Mouse (Mus musculus): ENCODE measurements around the gene Wdpcp. TPM values are rescaled to one million over a fixed set of nuclear protein-coding genes. Genes with fewer than 3 reads are reported as not detected.

Wdpcp gene
- polyA plus RNA-seq, 1 experiment = 2.6 TPM

GRCm38 (mm10) chr11:21788831-21789230, 216.8 kb downstream of the Wdpcp start:
- no peaks in the 10 kb centered on the region for H3K79me2 ChIP-seq (ENCODE audit: control insufficient read depth, insufficient read depth)
- no peaks in the 10 kb centered on the region for H3K36me3 ChIP-seq (ENCODE audit: control insufficient read depth, insufficient read depth)
- no peaks in the 10 kb centered on the region for H3K27me3 ChIP-seq (ENCODE audit: control insufficient read depth, insufficient read depth, insufficient read length)
- no peak for TF ChIP-seq MYOG (IDR thresholded peaks at IDR 0.05; ENCODE audit: control insufficient read depth, extremely low read depth, insufficient read length)
- TF ChIP-seq CEBPB (IDR thresholded peaks at IDR 0.05; ENCODE audit: low read depth) = no peak
- TF ChIP-seq MYOD1 (IDR thresholded peaks at IDR 0.05; ENCODE audit: control insufficient read depth, insufficient read length, low read depth) = no peak
- no peak for TF ChIP-seq CTCF (IDR thresholded peaks at IDR 0.05; ENCODE audit: control insufficient read depth, insufficient read depth, insufficient read length)
- no peak for TF ChIP-seq MAX (IDR thresholded peaks at IDR 0.05)
- H3ac ChIP-seq (ENCODE audit: control insufficient read depth, insufficient read length, low read depth) = no peak overlapping the region
- H3K4me3 ChIP-seq (ENCODE audit: insufficient read depth, poor library complexity, severe bottlenecking) = no peak overlapping the region
- H3K79me3 ChIP-seq (ENCODE audit: low read depth) = no peaks in the 10 kb centered on the region

- Histone ChIP-seq H3K79me3 (ENCODE audit: low read depth) (no peaks in the 10 kb centered on the region), H3ac (ENCODE audit: control insufficient read depth, insufficient read length, low read depth) (no peak overlapping the region), H3K27me3 (ENCODE audit: control insufficient read depth, insufficient read depth, insufficient read length) (no peaks in the 10 kb centered on the region), H3K36me3 (ENCODE audit: control insufficient read depth, insufficient read depth) (no peaks in the 10 kb centered on the region), H3K79me2 (ENCODE audit: control insufficient read depth, insufficient read depth) (no peaks in the 10 kb centered on the region), H3K4me3 (ENCODE audit: insufficient read depth, poor library complexity, severe bottlenecking) (no peak overlapping the region)
- TF ChIP-seq USF1 (IDR thresholded peaks at IDR 0.05; ENCODE audit: low read depth) = no peak
- TF ChIP-seq MYOG (IDR thresholded peaks at IDR 0.05; ENCODE audit: control insufficient read depth, extremely low read depth, insufficient read length) = no peak
- no peak for TF ChIP-seq FOSL1 (IDR thresholded peaks at IDR 0.05; ENCODE audit: insufficient read depth, low read length, poor library complexity, severe bottlenecking)
Observed at GRCm38 (mm10) chr11:21824941-21825340, 252.9 kb downstream of the Wdpcp start.

- Histone ChIP-seq H3K27me3 (ENCODE audit: control insufficient read depth, insufficient read depth, insufficient read length) (no peaks in the 10 kb centered on the region), H3K79me2 (ENCODE audit: control insufficient read depth, insufficient read depth) (no peaks in the 10 kb centered on the region), H3K4me3 (ENCODE audit: insufficient read depth, poor library complexity, severe bottlenecking) (no peak overlapping the region), H3K79me3 (ENCODE audit: low read depth) (no peaks in the 10 kb centered on the region), H3ac (ENCODE audit: control insufficient read depth, insufficient read length, low read depth) (no peak overlapping the region), H3K36me3 (ENCODE audit: control insufficient read depth, insufficient read depth) (no peaks in the 10 kb centered on the region)
- no peak for TF ChIP-seq USF1 (IDR thresholded peaks at IDR 0.05; ENCODE audit: low read depth)
- TF ChIP-seq CTCF (IDR thresholded peaks at IDR 0.05; ENCODE audit: control insufficient read depth, insufficient read depth, insufficient read length) = no peak
- TF ChIP-seq FOSL1 (IDR thresholded peaks at IDR 0.05; ENCODE audit: insufficient read depth, low read length, poor library complexity, severe bottlenecking) = no peak
- TF ChIP-seq MAX (IDR thresholded peaks at IDR 0.05) = no peak
- TF ChIP-seq MYOG (IDR thresholded peaks at IDR 0.05; ENCODE audit: control insufficient read depth, extremely low read depth, insufficient read length) = no peak
- TF ChIP-seq MYOD1 (IDR thresholded peaks at IDR 0.05; ENCODE audit: control insufficient read depth, insufficient read length, low read depth) = no peak
- no peak for TF ChIP-seq CEBPB (IDR thresholded peaks at IDR 0.05; ENCODE audit: low read depth)
Observed at GRCm38 (mm10) chr11:21826521-21826920, 254.5 kb downstream of the Wdpcp start.

GRCm38 (mm10) chr11:21847040-21847439, 275.0 kb downstream of the Wdpcp start:
- Histone ChIP-seq H3K79me3 (ENCODE audit: low read depth) (no peaks in the 10 kb centered on the region), H3K4me3 (ENCODE audit: insufficient read depth, poor library complexity, severe bottlenecking) (no peak overlapping the region), H3K27me3 (ENCODE audit: control insufficient read depth, insufficient read depth, insufficient read length) (no peaks in the 10 kb centered on the region), H3K79me2 (ENCODE audit: control insufficient read depth, insufficient read depth) (no peaks in the 10 kb centered on the region), H3ac (ENCODE audit: control insufficient read depth, insufficient read length, low read depth) (no peak overlapping the region), H3K36me3 (ENCODE audit: control insufficient read depth, insufficient read depth) (no peaks in the 10 kb centered on the region)
- no peak for TF ChIP-seq MYOG (IDR thresholded peaks at IDR 0.05; ENCODE audit: control insufficient read depth, extremely low read depth, insufficient read length)
- no peak for TF ChIP-seq CTCF (IDR thresholded peaks at IDR 0.05; ENCODE audit: control insufficient read depth, insufficient read depth, insufficient read length)
- TF ChIP-seq FOSL1 (IDR thresholded peaks at IDR 0.05; ENCODE audit: insufficient read depth, low read length, poor library complexity, severe bottlenecking) = no peak
- TF ChIP-seq MAX (IDR thresholded peaks at IDR 0.05) = no peak
- TF ChIP-seq USF1 (IDR thresholded peaks at IDR 0.05; ENCODE audit: low read depth) = no peak
- no peak for TF ChIP-seq MYOD1 (IDR thresholded peaks at IDR 0.05; ENCODE audit: control insufficient read depth, insufficient read length, low read depth)
- TF ChIP-seq CEBPB (IDR thresholded peaks at IDR 0.05; ENCODE audit: low read depth) = no peak

DNA sequence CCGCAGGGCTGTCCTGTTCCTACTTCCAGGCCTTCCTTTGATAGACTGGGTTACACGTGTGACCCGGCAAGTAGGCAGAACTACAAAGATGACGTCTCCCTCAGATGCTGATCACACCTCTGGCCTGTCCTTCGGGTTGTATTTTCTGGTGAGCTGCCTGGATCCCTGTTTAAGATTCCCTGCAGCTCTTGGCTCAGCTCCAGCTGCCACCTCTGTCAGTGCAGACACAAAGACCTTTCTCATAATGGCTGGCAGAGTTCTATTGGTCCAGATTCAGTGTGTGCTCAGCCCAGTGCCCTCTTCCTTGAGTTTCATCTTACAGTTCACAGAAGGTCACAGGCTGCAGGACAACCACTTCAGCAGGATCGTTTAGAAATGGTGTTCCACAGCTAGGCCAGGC, 292.0 kb downstream of the Wdpcp start:
- Histone ChIP-seq H3K36me3 (ENCODE audit: control insufficient read depth, insufficient read depth) (no peaks in the 10 kb centered on the region), H3K27me3 (ENCODE audit: control insufficient read depth, insufficient read depth, insufficient read length) (no peaks in the 10 kb centered on the region), H3K4me3 (ENCODE audit: insufficient read depth, poor library complexity, severe bottlenecking) (no peak overlapping the region), H3ac (ENCODE audit: control insufficient read depth, insufficient read length, low read depth) (no peak overlapping the region), H3K79me3 (ENCODE audit: low read depth) (no peaks in the 10 kb centered on the region), H3K79me2 (ENCODE audit: control insufficient read depth, insufficient read depth) (no peaks in the 10 kb centered on the region)
- TF ChIP-seq MYOG (IDR thresholded peaks at IDR 0.05; ENCODE audit: control insufficient read depth, extremely low read depth, insufficient read length) = no peak

GRCm38 (mm10) chr11:21864516-21864915, 292.5 kb downstream of the Wdpcp start:
- Histone ChIP-seq H3K79me3 (ENCODE audit: low read depth) (no peaks in the 10 kb centered on the region), H3K4me3 (ENCODE audit: insufficient read depth, poor library complexity, severe bottlenecking) (no peak overlapping the region), H3K27me3 (ENCODE audit: control insufficient read depth, insufficient read depth, insufficient read length) (no peaks in the 10 kb centered on the region), H3ac (ENCODE audit: control insufficient read depth, insufficient read length, low read depth) (no peak overlapping the region), H3K79me2 (ENCODE audit: control insufficient read depth, insufficient read depth) (no peaks in the 10 kb centered on the region), H3K36me3 (ENCODE audit: control insufficient read depth, insufficient read depth) (no peaks in the 10 kb centered on the region)
- TF ChIP-seq MYOD1 (IDR thresholded peaks at IDR 0.05; ENCODE audit: control insufficient read depth, insufficient read length, low read depth) = no peak
- no peak for TF ChIP-seq CTCF (IDR thresholded peaks at IDR 0.05; ENCODE audit: control insufficient read depth, insufficient read depth, insufficient read length)
- no peak for TF ChIP-seq MAX (IDR thresholded peaks at IDR 0.05)
- no peak for TF ChIP-seq MYOG (IDR thresholded peaks at IDR 0.05; ENCODE audit: control insufficient read depth, extremely low read depth, insufficient read length)
- TF ChIP-seq USF1 (IDR thresholded peaks at IDR 0.05; ENCODE audit: low read depth) = no peak
- no peak for TF ChIP-seq CEBPB (IDR thresholded peaks at IDR 0.05; ENCODE audit: low read depth)
